Mouse (Mus musculus): ENCODE data around the gene Heatr1. TPM values are rescaled to one million over a fixed set of nuclear protein-coding genes. Genes with fewer than 3 reads are reported as not detected.

Gene Heatr1
- total RNA-seq, 1 experiment from 2014 or later, result 50.9 TPM

Other genes with a start within 250 kb of the Heatr1 start
- 19.4 and 21.6 TPM in 2 replicates for gene Mtr, start 136.9 kb upstream of the Heatr1 start, total RNA-seq (2017)
- gene Actn2, start 54.3 kb upstream of the Heatr1 start, total RNA-seq (2017), result 0.70 and 1.5 TPM in 2 replicates
- gene Lgals8, start 69.9 kb downstream of the Heatr1 start, total RNA-seq (2017), result 130 and 160 TPM in 2 replicates
- 10.2 and 10.7 TPM in 2 replicates for gene Edaradd, start 125.4 kb downstream of the Heatr1 start, total RNA-seq (2017)
- gene Ero1lb, start 170.8 kb downstream of the Heatr1 start, total RNA-seq (2017), result 80.3 and 87.4 TPM in 2 replicates

Measured in neutrophil, adult 5-6 weeks (primary cell).